Mouse (Mus musculus): Measurements from ENCODE around the gene Inhbe.

The Inhbe gene

DNA sequence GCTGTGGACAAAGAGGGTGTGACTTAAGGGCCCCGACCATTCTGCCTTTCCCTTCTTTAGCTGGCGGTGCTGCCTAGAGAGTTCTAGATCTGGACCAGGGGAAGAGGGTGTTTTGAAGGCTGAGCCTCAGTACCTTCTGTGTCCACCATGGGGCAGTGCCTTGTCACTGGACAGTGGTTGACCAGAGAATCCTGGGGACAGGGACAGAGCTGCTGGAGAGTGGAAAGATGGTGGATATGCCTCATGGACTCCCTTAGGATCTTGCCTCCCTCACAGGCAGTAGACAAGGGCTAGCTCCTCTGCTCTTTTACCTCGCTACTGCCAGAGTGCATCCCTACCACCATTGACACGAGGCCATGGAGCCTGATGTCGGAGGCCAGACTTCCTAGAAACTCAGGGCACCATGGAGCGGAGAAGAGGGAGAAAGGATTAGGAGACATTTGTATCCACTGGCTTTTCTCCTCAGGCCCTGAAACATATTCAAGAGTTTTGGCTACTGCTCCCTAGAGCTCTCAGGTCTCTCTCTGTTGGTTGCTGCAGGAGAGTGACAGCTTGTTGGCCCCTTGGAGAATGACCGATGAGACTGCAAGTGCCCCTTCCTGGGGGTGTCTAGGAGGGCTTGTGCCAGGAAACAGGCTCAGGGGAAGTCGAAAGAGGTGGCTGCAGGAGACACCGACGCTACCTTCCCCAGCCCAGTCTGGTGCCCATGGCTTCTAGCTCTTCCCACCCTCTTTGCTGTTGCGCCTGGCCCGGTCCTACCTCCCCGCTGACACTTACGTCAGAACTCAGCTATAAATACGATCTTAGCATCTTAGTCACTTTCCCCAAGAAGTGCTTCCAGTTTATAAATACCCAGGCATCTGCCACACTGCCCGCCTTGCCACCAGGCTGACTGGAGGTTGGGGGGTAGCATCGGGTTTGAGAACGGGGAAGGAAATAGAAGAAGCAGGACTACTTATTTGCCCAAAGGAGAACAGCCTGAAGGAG lies at the start of gene Inhbe:
Inhbe (minus strand) TSS at position 503 of the 987 bp plus-strand sequence.
- DNase-seq (ENCODE audit: low spot score) = no peak

DNA sequence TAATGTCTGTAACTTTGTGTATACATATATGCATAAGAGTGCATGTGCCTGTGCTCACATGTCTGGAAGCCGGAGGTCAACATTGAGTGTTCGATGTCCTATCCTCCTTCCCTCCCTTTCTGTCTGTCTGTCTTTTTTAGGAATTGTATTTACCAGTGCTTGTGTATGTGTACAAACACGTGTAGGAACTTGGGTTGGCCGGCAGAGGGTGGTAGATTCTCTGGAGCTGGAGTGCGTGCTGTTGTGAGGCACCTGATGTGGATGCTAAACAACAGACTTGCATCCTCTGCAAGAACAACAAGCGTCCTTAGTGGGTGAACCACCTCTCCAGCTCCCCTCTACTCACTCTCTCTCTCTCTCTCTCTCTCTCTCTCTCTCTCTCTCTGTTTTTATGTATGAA lies 37.6 kb upstream of the Inhbe start:
- no peak for DNase-seq (ENCODE audit: low spot score)

DNA sequence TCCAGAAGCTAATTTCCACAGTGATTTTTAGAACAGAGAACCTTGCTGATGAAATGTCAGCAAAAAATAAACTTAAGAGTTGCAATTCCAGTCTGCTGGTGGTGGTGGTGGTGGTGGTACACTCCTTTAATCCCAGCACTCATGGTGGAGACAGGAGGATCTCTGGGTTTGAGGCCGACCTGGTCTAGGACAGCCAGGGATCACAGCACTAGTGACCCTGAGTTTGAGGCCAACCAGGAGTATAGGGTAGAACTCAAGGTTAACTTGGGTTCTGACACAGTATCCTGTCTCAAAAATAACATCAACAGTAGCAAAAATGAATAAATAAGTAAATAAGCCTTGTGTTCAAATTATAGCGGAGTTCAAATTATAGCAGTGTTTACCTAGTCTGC lies 27.5 kb upstream of the Inhbe start:
- DNase-seq (ENCODE audit: low spot score) = no peak

DNA sequence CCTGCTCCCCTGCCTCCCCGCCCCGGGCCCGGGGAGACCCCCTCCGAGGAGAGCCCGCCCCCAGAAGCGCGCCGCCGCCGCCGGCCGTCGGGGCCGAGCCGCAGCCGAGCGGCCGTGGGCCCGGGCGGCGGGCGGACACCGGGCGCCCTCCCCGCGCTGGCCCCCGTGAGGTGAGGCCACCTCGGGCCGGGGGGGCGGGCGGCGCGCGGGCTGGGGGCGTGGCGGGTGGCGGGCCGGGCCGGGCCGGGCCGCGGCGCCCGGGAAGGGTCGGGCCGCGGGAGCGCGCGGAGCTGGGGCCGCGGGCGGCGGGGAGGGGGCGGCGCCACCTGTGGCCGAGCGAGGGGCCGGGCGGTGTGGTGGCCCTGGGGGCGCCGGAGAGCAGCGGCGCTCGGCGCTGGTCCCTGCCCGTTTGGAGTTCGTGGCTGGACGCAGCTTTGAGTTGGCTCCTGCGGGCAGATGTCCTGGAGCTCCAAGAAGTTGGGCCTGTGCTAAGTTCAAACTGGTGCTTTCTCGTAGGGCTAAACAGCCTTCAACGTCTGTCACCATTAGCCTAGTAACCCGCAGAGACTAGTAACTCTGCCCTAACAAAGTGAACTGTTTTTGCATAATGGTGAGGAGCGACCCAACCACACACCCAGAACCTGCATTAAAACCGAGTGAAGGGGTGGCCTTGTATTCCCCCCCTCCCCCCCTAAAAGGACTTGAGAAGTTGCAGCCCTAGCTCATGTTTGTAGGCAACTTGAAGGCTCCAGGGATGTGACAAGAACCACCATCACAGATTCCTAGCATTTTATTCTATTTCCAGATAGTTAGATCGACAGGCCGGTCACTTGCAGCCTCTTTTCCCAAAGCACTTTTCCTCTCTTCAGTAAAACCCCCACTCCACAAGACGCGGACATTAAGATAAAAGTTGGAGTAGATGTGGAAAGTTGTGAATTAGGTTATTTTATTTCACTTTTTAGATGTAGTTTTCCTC lies 26.8 kb upstream of the Inhbe start:
- peak; percentile 30 for DNase-seq (ENCODE audit: low spot score)

DNA sequence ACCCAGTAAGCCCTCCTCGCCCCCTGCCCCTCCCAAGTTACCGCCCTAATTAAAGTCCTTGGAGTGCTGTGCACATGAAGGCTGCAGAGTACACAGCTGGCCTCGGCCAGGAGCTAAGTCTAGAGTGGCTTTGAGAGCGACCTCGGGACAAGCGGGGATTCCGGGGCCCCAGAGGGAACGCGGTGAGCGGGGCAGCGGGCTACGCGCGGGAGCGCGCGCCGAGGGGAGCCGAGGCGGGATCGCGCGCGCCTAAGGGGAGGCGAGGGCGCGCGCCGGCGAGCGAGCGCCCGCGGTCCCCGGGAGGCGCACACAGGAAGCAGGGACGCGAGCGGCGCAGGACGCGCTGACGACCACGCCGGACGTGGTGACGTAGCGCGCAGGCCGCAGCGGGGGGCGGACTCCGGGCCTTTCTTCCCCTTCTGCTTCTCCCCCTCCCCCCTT lies 26.1 kb upstream of the Inhbe start, which contains the start of gene R3hdm2:
R3hdm2 (plus strand) TSS at position 77 of the 441 bp plus-strand sequence.
- peak; percentile 81 for DNase-seq (ENCODE audit: low spot score)

DNA sequence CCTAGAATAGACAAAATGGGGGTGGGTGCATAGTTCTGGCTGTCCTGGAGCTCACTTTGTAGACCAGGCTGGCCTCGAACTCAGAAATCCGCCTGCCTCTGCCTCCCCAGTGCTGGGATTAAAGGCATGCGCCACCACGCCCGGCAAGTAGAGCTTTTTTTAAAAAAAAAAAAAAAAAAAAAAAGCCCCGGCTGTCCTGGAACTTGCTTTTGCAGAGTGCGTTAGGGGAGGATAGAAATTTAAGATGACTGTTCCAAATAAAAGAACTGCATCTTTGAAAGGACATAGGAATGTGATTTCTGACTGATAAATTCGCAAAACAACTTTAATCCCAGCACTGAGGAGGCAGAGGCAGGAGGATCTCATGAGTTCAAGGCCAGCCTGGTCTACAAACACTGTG lies 25.4 kb upstream of the Inhbe start:
- no peak for DNase-seq (ENCODE audit: low spot score)

DNA sequence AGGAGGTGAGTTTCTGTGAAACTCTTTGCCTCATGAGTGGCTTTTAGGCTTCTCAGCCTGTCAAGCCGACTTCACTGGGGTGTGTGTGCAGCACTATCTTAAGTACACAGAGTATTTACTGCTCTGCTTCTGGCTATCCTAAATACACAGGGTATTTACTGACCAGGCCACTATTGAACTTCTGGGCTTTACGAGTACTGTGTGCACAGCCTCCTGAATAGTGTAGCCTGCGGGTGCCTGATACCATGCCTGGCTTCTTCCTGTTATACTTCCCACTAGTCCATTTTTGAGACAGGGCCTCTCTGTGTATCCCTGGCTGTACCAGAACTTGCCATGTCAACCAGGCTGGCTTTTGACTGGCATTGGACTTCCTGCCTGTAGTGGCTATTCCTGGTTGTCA lies 23.5 kb upstream of the Inhbe start:
- DNase-seq (ENCODE audit: low spot score) = no peak

DNA sequence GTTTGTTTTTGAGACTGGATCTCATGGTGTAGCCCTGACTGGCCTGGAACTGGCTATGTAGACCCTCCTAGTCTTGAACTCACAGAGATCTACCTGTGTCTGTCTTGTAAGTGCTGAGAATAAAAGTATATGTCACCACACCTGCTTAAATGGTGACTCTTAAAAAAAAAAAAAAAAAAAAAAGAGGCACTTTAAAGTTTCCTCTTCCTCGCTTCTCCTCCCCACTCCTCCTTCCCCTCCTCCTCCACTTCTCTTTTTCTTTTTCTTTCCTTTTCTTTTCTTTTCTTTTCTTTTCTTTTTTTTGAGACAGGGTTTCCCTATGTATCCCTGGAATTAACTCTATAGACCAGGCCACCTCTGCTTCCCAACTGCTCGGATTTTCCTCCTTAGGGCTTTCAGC lies 16.8 kb upstream of the Inhbe start:
- DNase-seq (ENCODE audit: low spot score) = no peak

DNA sequence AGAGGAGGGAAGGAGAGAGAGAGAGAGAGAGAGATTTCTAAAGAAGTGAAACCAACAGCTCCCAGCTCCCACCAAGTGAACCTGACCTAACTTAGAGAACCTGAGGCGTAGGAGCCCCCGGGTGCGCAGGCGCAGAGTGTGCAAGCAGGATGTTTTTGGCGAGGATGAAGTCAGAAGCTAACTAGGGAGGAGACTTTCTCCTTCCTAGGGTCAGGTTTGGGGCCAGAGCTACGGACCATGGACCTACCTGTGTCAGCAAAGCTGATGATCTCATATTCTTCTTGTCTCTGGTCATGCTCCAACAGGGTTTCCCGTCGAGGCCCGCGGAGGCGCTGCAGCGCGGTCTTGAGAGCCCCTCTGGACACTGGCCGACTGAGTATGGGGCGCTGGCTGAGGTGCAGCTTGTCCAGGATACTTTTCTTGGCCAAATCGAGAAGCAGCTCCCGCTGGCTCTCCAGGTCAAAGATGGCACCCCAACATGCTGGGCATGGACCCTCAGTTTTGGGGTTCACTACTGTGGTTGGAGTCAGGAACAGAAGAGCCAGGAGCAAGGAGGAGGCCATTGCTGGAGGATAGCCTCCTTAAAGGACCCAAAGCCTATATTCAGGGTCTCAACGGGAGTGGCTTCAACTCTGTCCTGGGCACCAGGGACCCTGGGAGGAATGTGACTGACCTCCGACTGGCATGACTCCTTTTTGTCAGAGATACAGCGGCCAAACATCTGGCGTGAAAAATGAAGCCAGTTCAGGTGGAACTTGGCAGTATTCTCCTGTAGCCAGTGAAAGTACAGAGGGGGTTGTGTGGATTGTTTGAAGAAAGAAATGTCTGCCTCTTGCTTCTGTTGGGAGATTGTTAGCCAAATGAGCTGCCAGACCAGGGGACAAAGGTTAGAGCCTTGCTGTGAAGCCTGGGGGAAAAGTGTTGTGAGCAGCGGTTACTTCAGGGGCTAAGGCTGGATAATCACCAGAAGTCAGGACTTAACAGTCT lies 15.9 kb upstream of the Inhbe start, which contains the start of gene Inhbc:
Inhbc (minus strand) TSS at position 598 of the 987 bp plus-strand sequence.
- DNase-seq (ENCODE audit: low spot score) = no peak

DNA sequence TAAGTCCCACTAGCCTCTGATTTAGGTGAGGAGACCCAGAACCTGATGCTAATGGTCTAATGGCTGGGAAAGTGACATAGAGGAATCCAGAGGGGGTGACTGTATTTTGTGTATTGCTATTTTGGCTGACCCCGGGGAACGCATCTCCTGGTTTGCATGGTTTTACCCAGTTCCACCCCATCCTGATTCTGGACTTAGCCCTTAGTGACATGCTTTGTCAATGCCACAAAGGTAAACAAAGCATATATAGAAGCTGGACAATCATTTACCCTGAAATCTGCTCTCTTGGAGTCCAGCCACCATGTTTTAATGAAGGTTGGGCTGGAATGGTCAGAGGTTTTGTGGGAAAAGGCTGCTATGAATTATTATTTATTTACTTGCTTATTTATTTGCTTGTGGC lies 14.1 kb upstream of the Inhbe start:
- DNase-seq (ENCODE audit: low spot score) = no peak

DNA sequence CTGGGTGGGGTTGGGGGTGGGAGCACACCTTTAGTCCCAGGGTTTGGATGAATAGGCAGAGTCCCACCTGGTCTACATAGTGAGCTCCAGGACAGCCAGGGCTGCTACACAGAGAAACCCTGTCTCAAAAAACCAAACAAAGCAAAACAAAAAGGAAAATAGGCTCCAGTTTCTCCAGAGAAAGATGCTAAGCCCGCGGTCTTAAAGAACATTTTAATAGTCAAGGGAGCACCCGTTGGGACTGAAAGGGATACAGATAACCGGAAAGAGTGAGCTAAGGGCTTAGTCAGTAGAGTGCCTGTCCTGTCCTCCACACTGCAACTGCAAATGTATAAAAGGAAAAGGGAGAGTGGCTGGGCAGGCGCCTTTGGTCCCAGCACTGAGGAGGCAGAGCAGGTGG lies 12.9 kb upstream of the Inhbe start:
- no peak for DNase-seq (ENCODE audit: low spot score)

DNA sequence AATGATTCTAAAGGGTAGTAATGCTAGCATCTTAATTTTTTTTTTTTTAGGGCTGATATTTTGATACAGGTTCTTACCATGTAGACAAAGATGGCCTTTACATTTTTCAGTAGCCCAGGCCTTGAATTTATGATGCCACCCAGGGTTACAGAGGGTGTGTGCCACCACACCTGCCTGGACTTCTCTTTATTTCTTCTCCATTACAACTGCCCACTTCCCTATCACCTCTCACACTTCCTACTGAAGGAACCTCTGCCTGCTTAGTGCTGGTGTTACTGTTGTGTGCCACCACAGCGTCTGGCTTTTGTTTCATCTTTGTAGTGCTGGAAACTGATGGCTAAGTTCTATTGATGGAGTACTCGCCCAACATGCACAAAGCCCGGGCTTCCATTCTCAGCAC lies 6.5 kb upstream of the Inhbe start:
- no peak for DNase-seq (ENCODE audit: low spot score)

DNA sequence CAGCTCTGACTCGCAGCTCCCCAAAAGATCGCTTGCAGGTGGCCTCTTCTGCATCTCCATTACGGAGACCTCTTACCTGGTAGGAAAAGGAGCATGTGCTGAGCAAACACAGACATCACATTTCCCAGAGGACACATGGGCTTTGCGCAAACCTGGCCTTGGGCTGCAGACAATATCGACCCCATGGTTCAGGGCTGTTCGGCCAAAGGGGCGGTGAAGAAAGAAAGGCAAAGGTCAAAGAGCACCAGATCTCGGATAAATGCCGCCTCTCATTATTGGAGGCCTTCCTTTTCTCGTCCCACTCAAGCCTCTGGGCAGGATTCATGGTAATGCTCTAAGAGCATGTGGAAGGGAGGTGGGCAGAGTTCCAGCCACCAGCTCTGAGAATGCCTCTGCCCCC lies 1.1 kb upstream of the Inhbe start:
- DNase-seq (ENCODE audit: low spot score) = no peak

DNA sequence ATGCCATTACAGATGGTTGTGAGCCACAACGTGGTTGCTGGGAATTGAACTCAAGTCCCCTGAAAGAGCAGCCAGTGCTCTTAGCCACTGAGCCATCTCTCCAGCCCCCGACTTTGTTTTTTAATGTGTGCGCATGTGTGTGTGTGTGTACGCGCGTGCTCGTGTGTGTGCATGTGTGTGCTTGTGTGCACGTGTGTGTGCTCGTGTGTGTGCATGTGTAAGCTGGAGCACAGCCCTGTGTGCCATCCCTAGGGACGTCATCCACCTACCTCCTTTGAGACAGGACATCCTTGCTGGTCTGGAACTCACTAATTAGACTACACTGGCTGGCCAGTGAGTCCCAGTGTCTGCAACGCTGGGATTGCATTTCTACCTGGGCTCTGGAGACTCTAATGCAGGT lies 1.4 kb downstream of the Inhbe start:
- no peak for DNase-seq (ENCODE audit: low spot score)

DNA sequence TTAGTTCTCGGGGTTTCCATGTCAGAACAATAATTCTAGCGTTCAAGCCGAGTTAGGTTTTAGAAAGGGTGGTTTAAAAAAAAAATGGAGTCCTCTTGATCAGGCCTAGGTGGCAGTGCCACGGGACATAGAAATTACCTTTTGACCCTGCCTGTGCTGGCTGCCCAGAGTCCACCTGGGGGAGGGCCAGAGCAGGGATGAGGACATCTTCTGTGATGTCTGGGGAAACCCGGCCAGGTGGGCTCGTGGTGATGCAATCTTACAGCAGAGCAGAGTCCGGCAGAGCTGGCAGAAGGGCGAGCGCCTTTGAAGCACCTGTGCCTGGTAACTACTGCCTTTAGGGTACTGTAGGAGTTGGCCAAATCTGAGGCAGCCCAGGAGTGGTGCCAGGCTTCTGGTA lies 2.0 kb downstream of the Inhbe start:
- DNase-seq (ENCODE audit: low spot score) = no peak

DNA sequence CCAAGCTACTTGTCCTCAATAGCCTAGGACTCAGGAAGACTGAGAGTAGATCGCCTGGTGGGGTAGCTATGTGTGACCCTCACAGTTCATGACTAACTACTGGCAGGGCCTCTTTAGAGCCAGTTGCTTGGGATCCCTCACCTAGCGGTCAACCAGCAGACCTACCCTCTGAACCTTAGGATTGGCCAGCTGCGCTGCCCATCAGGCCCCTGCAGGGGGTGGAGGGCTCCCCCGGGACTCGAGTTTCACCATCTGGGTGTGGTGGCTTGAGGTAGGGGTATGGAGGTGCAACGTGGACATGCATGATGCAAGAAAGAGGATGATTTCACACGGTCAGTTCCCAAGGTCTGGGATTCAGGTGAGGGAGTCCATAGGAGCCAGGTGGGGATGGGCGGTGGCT lies 2.5 kb downstream of the Inhbe start:
- DNase-seq (ENCODE audit: low spot score) = no peak

DNA sequence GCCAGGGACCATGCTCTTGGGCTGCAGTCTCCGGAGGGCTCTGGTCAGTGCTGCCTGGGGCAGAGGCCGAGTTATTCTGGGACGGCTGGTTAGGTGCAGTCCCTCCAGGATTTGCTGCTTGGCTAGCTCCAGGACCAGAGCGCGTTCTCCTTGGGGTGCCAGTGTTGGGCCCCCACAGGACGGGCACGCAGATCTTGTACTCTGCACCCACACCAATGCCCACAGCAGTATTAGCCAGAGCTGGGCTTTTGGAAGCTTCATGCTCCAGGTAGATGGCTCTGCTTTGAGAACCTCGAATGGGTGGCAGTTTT lies 3.0 kb downstream of the Inhbe start:
- no peak for DNase-seq (ENCODE audit: low spot score)

DNA sequence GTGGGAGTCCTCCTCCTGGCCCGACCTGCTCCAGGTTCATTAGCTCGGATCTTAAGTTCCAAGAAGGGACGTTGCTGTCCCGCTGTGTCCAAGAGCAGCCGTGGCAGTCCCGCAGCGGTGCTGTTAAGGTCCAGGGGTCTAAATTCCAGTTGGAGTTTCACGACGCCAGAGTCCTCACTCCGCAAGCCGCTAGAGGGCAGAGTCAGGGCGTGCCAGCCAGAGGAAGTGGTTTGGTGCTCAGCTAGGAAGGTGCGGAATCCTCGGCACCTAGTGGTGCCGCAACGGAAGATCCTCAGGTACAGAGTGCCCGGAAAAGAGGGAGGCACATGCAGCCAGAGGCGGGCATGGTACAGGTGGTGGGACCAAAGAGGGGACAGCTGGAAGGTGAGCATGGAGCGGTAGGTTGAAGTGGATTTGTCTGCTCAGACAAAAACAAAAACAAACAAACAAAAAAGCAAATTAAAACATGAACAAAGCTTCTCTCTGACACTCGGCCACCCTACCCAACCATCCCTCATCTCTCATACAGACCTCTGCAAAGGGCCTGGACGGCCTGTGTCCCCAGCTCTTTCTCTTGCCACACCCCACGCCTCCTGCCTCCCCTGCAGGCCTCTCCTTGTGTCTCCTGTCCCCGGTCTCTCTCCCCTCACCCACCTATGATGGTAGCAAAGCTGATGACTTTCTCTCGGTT lies 3.5 kb downstream of the Inhbe start:
- peak; percentile 23 for DNase-seq (ENCODE audit: low spot score)

DNA sequence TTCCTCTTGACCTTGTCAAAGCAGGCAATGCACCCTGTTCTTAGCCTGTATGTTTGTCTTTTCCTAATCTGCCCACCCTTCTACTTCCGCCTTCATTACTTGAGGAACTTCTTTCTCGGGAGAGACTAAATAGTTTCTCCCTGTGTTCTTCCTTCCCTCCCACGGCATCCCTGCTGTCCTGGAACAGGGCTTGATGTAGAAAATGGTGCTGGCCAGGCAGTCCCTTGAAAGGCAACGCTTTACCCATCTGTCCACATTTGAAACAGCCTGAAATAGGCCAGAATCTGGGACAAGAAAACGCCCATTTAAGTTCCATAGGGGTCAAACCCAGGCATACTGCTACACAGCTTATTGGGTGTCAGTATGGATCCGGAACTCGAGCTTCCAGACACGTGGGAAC lies 4.4 kb downstream of the Inhbe start:
- DNase-seq (ENCODE audit: low spot score) = no peak

DNA sequence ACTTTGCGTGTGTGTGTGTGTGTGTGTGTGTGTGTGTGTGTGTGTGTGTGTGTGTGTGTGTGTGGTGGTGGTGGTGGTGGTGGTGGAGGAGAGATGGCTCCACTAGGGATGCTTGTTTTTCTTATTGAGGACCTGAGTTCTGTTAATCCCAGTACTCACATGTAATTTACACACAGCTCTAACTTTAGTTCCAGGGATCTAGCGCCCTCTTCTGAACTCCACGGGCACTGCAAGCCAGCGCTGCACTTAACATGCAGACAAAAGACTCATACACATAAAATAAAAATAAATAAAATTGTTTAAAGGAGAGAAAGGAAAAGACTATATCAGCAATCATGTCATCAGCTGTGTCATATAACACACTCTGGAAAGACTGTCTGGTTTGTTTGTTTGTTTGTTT lies 5.3 kb downstream of the Inhbe start:
- no peak for DNase-seq (ENCODE audit: low spot score)

DNA sequence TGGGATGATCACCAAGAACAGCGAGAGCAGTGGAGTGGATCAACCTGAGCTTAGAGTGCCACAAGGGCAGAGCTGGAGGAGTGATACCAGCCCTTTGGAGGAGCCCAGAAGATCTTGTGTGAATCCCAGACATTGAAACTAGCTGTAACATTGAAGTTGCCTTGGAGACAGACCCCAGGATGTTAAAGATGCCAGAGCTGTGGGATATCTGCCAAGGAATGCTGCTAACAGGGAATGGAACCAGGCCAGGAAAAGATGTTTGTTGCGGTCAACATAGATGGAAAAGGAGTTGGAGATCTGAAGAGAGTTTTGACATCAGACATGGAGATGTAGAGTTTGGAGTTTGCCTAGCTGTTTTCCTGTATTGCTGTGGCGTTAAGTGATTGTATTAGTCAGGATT lies 8.0 kb downstream of the Inhbe start:
- no peak for DNase-seq (ENCODE audit: low spot score)

All from c-Kit-positive CD71-positive TER-119-positive erythroid progenitor cells, embryonic 14.5 days (primary cell).